Mouse (Mus musculus): ENCODE data around the gene Mcub.
A peak's percentile ranks its signal among the peaks of the same experiment; 100 is the strongest.

Gene Mcub

DNA sequence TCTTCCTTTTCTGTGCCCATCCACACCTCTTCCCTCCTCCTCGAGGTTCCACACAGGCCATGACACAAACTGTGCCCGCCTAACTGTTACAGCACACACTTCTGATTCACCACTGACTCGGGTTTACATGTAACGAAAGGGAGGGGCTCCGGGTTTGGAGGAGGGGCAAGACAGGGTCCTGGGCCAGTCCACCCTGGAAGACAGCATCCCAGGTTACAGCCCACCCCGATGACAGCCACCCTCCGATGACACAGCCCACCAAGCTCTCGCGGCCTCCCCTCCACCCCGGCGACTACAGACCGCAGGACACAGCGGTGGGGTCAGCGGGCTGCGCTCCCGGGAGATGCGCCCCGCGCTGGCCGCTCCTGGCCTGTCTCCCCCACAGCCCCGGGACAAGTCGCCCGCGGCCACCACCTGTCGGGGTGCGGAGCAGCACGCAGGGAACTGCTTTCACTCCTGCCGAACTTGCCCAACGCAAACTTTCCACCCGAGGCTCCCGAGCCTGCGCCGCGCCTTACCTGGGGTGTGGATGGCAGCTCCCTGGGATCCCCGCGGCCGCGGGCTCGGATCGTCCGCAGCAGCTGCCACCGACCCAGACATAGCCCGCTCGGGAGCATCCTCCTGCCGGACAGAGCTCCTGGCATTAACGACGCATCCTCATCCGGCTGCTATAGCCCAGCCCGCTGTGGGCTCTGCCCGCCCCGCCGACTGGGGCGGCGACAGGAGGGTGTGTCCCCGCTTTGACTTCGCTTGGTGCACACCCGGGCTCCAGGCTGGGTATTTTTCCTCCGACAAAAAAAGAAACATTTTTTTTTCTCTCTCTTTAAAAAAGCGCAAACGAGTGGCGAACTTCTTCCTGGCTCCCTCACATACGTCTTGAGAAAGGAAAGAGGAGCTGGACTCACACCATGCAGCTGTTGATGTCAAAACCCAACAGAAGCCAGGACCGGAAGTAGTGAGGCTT lies at the start of gene Mcub:
Gene Mcub, minus strand, starts transcription at position 775 of the 964 bp plus-strand sequence.
- peak; percentile 58 to 79 for DNase-seq (ENCODE audit: inconsistent age in 2 of 2, low spot score in 1 of 2)

DNA sequence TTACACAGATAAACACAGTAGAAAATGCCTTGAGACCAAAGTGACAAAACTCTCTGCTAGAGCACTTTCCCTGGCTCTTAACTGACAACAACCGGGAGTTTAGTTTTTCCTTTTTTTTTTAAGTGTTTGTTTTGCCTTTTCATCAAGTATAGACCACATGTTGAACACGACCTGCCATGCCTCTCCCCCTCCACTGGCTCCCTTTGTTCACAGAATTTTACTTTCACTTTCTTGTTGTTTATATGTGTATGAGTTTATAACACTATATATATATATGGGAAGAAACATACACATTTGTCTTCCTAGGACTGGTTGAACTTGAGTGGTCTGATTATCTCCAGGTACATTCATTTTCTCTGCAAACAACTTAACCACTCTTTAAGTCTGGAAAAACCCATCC lies 42.9 kb upstream of the Mcub start:
- no peak for DNase-seq (ENCODE audit: inconsistent age in 2 of 2, low spot score in 1 of 2)

DNA sequence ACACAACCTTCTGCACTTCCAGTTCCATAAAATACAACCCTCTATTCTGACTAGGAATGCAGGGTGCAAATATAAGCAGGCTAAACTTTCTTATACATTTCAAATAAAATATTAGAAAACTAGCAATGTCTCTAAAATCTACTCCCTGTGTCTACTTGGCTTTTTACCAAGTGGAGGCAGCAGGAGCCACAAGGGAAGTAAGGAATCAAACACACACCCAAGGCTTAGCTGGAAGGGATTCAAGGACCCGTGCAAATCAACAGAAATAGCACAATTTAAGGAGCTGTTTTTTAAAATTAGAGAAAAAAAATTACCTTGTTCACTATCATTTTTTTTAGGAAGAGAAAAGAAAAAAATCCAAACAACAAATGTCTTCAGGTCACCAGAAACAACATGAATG lies 41.2 kb upstream of the Mcub start:
- peak in 1 of 2 experiments; percentile 57 for DNase-seq (ENCODE audit: inconsistent age in 2 of 2, low spot score in 1 of 2)

DNA sequence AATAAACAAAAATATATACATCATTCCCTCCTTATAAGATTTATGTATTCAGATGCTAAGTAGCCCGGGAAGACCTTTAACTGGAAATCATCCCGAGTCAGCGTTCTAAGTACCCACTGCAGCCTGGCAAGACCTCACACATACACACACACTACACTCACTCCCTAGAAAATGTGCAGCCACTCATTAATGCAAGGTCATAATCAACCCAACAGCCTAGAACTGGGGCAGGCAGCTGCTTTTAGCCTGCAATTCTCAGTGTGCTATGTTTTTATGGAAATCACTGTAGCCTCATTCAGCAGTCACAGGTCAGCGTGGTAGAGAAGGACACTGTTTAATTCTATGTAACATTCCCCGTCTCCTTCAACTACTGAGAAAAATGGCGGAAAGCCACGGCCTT lies 36.1 kb upstream of the Mcub start:
- no peak for DNase-seq (ENCODE audit: inconsistent age in 2 of 2, low spot score in 1 of 2)

DNA sequence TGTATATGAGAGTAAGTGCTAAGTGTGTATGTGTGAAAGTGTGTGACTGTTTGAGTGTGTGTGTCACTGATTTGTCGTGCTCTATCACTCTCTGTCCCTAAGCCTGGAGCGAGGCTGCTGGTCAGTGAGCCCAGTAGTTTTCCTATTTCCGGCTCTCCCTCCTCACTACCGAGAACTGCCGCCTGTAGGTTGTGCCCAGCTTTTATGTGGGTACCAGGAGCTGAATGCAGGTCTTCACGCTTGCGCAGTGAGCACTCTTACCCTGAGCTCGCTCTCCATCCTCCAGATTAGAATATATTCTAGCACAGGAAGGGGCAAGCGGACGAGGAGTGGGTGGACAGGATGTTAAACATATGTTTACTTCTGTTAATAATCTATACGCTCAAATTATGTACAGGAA lies 30.9 kb upstream of the Mcub start:
- DNase-seq (ENCODE audit: inconsistent age in 2 of 2, low spot score in 1 of 2), result no peak

DNA sequence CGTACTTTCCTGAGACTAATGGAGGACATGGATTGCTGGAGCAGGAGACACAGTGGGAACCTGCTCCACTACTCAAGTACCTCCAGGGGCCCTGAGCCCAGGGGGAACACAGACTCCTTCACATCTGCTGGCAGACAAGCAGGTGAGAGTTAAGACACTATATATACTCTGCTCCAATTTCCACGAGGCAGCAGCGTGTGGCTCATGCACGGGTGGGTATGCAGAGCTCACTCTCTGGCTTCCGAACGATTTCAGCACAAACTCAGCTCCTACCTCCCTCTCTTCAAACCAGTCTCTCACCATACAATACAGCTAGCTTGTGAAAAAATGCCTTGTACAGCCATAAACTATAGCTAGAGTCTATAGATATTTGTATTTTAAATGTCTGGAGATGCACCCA lies 28.5 kb upstream of the Mcub start:
- peak in 1 of 2 experiments; percentile 15 for DNase-seq (ENCODE audit: inconsistent age in 2 of 2, low spot score in 1 of 2)

DNA sequence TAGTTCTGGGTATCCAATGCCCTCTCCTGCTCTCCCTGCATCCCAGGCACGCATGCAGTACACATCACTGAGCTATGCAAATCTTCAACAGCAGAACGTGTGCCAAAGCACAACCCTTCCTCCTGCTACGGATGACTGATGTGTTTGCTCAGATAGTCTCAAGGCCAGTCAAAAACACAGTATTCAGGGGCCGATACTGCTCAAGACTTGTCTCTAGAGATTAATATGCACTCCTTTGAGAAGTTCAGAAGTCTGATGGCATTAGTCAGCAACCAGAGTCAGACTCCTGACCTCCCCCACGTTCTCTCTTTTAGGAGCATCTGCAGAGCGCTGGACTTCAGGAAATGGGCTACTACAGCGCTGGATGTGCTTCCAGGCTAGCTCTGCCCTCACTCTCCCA lies 28.0 kb upstream of the Mcub start:
- peak; percentile 77 to 86 for DNase-seq (ENCODE audit: inconsistent age in 2 of 2, low spot score in 1 of 2)

DNA sequence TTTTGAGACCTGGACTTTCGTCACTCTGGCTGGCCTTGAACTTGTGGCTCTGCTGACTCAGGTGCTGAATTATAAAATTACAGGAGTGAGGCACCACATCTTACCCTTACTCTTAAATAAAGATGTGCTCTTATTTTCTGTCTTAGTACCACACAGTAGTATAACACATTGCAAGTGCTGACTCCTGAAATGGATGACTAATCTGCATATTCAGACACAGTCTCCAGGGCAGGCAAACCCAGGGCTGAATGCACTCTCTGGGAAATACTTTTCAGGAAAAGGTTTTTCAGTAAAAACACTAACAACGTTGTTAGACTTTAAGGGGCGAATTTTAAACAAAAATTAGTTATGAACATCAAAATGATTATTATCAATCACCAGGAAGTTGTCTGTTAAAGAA lies 27.3 kb upstream of the Mcub start:
- no peak for DNase-seq (ENCODE audit: inconsistent age in 2 of 2, low spot score in 1 of 2)

DNA sequence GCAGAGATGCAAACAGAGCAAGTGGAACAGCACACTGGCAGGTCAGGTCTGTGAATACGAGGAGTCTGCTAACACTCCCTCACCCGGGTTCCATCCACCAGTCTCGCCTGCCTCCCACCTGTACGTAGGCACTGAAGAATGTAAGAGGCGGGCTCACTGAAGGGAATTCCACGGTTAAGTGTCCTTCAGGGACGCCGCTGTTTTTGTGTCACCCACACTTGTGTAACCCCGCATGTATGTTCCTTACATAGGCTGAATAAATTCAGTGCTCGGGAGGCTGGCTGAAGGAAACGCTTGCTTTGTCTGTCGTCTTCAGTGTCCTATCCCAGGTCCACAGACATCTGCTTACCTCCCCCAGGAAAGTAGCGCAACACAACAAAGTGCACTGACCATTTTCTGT lies 17.3 kb upstream of the Mcub start:
- DNase-seq (ENCODE audit: inconsistent age in 2 of 2, low spot score in 1 of 2), result no peak

DNA sequence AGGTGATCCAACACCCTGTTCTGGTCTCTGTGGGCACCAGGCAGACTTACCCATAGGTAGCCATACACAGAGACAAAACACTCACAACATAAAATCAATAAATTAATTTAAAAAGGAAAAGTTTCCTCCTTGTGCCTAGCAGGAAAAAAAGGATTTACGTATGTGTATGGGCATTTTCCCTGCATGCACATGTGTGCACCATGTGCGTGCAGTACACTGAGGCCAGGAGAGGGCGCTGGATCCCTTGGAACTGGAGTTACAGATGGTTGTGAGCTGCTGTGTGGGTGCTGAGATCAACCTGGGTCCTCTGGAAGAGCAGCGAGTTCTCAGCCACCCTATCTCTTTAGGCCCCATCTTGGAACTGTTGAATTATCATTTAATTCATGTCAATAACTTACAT lies 15.3 kb upstream of the Mcub start:
- DNase-seq (ENCODE audit: inconsistent age in 2 of 2, low spot score in 1 of 2), result no peak

DNA sequence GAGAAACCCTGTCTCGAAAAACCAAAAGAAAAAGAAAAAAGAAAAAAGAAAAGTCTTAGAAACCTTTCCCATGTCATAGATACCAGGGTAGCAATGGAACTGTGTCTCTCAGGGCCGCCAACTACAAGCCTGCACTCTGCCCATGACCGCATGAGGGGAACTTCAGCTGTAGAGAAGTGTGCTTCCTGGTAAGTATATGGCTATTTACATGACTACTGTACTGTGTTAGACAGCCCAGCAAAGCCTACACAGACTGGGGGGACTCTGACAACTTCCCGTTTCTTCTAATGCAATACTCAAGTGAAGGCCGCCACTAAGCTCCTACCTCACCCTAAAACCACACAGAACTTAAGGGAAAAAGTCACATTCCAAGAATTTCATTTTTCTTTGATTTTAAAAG lies 14.8 kb upstream of the Mcub start:
- DNase-seq (ENCODE audit: inconsistent age in 2 of 2, low spot score in 1 of 2), result no peak

DNA sequence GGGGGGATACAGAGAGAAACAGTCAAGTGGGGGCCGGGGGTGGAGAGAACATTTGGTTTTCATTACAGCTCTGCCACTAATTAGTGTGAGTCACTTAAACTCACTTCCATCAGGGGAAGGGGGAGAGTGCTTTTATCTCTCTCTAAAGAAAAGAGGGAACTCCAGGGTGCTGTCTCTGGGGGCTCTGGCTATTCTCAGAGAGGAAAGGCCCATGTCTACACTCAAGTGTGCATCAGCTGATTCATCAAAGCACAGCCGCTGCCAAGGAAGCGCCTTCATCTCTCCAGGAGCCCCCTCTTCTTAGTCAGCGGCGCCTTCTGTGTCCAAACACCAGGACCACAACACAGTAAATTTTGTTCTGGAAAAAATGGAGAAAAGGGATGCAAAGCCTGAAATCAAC lies 12.3 kb upstream of the Mcub start:
- DNase-seq (ENCODE audit: inconsistent age in 2 of 2, low spot score in 1 of 2), result no peak

DNA sequence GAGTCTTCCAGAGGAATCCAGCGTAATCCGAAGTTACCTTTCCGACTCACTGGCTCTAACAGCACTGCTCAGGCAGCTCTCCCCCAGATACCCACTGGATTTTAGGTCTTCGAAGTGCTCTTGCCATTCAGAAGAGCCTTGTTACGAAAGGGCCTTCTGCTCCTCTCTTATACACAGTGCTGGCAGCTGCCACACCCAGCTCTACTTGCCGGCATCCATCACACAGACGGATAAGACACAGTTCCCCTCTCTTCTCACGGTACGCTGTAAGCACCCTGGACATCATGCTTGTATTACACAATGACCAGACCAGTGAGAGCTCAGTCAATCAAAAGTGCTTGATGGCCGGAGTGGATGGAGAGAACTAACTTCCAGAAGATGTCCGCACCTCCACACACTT lies 11.8 kb upstream of the Mcub start:
- DNase-seq (ENCODE audit: inconsistent age in 2 of 2, low spot score in 1 of 2), result no peak

DNA sequence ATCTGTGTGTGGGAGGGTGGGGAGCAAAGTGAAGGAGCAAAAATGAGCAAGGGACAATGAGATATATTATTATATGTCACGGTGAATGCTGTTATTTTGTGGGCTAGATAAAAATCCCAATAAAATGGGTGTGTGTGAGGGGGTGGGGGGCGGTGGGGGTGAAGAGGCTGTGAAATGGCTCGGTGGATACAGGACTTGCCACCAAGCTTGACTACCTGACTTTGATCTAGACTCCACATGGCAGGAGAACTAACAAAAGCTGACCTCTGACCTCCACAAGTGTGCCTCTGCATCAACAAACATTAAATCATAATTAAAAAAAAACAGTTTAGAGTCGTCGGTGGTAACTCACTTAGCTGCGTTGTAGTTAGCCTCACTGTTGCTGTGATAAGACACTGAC lies 9.5 kb upstream of the Mcub start:
- DNase-seq (ENCODE audit: inconsistent age in 2 of 2, low spot score in 1 of 2), result no peak

DNA sequence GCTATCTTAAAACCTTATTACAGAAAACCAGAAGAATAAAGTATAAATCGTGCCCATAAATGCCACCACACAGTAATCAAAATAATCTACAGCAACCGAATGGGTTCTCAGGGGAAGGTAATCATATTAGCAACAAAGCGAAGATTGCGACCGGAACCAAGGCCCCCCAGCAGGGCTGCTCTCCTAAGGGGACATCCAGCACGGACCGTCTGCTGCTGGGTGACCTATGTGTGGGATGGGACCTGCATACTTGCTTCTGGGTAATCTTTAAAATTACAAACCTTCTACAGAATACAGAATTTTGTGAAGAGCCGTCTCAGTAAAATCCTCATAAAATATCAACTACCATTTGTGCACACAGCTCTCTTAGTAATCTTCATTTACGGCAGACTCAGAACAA lies 8.7 kb upstream of the Mcub start:
- no peak for DNase-seq (ENCODE audit: inconsistent age in 2 of 2, low spot score in 1 of 2)

DNA sequence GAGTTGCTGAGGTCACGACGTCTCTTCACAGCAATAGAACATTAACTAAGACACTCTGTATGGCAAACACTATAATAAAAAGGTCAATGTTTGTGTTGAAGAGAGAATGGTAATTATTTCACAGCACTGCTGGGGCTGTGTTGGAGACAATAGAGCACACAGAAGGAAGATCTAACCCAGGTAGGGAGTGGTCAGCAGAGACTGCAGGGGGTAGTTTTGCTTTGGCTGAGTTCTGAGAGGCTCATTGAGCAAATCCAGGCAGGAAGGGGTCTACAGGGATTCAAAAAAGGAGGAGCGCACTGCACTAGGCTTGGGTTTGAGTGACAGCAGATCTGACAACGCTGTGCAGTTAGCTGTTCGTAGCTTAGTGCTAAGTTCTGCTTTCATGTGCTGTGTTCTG lies 6.3 kb upstream of the Mcub start:
- no peak for DNase-seq (ENCODE audit: inconsistent age in 2 of 2, low spot score in 1 of 2)

DNA sequence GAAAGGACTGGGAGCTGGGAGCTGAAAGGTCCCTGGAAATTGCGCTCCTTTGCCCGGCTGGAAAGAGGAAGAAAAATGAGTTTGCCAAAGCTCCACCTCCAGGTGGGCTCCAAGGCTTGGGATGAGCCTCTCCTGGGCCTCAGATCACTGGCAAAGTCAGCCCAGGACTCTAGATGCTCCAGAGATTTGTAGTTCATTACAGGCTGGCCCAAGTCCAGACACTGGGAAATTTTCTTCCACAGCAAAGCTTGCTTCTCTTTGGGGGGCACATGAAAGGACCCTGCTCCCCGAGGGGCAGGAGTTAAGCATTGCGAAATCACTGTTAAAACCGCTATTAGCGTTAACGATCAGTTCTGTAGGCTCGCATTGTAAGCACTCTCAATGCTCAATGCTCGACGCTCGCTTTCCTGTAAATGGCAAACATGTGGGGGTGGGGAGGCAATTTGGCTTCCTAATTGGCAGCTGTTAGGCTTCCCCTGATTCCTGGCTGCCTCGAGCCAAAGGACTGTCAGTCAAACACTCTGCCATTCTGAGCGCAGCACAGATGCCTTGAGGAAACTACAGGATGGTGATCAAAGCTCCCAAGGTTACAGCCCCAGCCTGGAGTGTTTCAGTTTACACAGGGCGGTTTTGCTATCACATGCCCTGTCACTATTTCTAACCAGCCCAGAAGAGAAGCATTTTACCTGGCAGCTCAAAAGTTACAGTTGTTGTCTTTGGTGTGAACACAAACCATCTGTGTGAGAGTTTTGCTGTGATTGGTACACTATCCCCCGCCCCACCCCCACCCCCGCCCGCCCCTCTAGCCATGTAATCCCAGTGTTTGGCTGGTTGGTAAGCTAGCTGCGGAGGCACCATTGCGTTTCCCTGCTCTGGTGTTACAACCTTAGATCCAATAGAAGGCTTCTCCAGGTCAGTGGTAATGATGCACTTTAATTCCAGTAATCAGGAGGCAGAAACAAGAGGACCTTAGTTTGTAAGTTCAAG lies 816 bp upstream of the Mcub start:
- peak; percentile 16 to 55 for DNase-seq (ENCODE audit: inconsistent age in 2 of 2, low spot score in 1 of 2)

DNA sequence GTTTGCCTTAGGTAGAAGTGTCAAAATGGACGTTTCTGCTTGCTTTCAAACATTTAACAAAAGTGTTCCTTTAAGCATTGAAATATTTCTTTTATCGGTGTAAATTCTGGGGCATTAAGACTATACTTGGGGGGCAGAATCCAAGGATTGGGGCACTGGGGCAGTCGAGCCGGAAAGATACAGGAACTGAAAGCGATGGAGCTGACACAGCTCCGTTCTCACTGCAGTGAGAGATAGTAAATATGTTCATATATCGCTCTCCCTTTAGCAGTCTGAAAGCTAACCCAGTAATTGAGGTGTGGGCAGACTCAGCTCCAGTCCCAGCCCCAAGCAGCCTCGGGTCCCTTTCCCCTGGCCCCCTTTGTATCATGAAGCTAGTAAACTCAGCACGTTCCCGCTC lies 975 bp downstream of the Mcub start:
- DNase-seq (ENCODE audit: inconsistent age in 2 of 2, low spot score in 1 of 2), result no peak

DNA sequence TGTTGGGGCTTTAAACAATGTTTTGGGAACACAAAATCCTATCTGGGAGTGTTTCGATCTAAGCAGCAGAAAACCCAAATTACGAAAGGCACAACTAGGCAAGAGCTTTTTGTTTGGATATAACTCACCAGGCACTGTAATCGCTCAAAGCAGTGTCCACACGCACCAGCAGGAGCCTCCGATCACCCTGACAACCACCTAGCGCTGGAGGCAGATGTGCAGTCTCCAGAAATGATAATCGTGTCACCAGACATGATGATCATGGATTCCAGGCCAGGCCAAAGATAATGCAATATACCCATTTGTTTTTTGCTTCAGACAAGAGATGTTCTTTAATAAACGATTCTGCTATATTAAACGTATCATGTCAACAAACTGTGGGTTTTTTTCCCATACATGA lies 2.1 kb downstream of the Mcub start:
- DNase-seq (ENCODE audit: inconsistent age in 2 of 2, low spot score in 1 of 2), result no peak

DNA sequence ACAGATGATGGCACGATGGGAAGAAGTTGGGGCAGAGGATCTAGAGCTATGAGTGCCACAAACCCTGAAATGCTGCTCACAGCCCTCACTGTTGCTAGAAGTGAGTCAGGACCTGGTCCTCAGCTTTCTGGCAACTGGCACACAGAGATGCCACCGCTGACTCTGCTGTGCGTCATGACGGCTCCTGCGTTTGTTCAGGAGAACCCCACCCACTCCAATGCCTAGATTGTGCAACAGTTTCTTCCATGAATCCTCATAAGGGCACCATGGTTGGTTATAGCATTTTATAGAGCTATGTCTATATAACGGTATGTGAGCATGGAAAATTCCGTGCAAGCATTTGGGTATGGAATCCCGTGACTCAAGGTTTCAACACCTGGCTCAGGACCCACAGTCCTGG lies 5.3 kb downstream of the Mcub start:
- DNase-seq (ENCODE audit: inconsistent age in 2 of 2, low spot score in 1 of 2), result no peak

DNA sequence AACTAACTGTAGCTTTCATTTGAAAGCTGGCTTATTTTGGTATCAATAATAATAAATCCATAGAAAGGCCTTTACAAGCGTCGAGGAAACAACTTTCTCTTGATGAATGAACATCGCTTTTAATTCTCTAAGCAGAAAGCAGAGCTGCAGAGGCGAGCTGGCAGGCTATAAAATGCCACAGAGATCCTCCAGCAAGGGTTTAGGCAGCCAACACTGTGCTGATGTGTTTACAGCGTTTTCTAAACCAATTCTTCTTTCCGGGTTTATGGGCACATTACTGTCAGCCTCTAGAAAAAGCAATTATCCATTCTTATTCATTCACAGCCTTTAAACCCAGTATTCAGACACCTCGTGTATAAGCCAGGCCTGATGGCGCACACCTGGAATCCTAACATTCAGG lies 7.5 kb downstream of the Mcub start:
- DNase-seq (ENCODE audit: inconsistent age in 2 of 2, low spot score in 1 of 2), result no peak

DNA sequence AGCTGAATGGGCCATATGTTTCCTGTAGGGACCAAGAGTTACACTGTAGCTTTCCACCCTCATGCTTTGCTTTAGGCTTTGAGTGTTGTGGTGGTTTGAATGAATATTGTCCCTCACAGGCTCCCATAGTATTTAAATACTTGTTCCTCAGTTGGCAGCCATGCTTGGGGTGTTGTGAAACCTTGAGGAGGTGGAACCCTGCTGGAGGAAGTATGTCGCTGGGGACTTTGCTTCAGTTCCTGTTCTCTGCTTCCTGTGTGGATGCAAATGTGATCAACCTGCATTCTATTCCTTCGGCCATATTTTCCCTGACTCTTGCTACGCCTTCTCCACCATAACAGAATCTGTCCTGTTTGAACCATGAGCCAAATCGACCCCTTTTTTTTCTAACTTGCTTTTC lies 16.7 kb downstream of the Mcub start:
- no peak for DNase-seq (ENCODE audit: inconsistent age in 2 of 2, low spot score in 1 of 2)
